Mouse (Mus musculus) erythroblast, embryonic 14.5 days (primary cell): ENCODE data around the gene Mns1.

ENCODE experiments used
- GATA1 ChIP-seq: IDR thresholded peaks from 2 replicates; pipeline ENCODE4 v1.6.1; 2012; ENCODE audit warnings: low read length, inconsistent platforms, mixed read lengths
- TAL1 ChIP-seq: IDR thresholded peaks from 3 replicates; pipeline ENCODE4 v1.6.1; 2012; ENCODE audit warnings: low read length, inconsistent platforms, mixed read lengths

DNA sequence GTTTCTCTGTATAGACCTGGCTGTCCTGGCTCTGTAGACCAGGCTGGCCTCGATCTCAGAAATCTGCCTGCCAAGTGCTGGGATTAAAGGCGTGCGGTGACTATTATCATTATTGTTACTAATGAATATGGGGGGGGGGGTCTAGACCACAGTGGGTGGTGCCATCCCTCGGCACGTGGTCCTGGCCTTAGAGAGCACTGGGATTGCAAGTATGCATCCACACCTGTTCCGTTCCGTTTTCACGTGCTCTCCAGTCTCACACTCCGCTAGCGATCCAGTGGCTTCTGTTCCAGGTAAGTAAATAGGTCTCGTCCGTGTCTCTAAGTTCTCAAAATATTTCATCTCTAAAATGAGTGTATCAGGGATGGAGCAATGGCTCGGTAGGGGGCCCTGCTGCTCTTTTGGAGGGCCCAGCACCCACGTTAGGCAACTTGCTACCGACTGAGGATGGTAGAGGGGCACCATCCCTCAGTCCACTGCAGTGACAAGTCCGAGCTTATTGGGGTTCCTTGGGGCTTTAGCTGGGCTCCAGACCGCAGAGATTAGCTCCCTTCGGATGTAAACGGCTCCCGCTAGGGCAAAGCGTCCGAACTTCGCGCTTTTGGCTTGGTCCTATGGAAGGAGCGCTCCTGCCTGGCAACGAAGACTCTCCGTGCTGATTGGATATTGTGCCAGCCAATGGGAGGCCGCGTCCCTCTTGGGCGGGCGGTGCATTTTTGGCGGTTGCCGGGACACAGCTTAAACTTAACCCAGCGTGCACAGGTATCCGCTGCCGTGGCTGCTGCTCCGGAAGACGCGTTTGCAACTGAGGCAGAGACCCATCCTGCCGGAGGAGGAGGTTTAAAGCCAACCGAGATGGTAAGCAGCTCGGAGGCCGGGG is at the start of gene Mns1:
- TF ChIP-seq GATA1 (no peak), TAL1 (no peak)
